Mouse (Mus musculus) limb, embryonic 10.5 days (tissue): ENCODE results near the gene Ctnnbl1. TPM values are rescaled to one million over a fixed set of nuclear protein-coding genes. Genes with fewer than 3 reads are reported as not detected.

Experiments
- DNase-seq: peaks from one replicate; pipeline ENCODE4 v3.0.0-alpha.2; 2017; ENCODE audit warnings: low spot score
- H3K27ac ChIP-seq: fragments of 300-500 bp; sonication (generic); 2 replicates; pipeline ENCODE4 v1.5.1; 2016; ENCODE audit warnings: mild to moderate bottlenecking
- H3K27me3 ChIP-seq: fragments of 300-500 bp; sonication (generic); 2 replicates; pipeline ENCODE4 v1.6.1; 2016; ENCODE audit warnings: low read depth, mild to moderate bottlenecking; ENCODE audit not compliant: poor library complexity, severe bottlenecking
- H3K36me3 ChIP-seq: fragments of 300-500 bp; sonication (generic); 2 replicates; pipeline ENCODE4 v1.6.1; 2016; ENCODE audit warnings: mild to moderate bottlenecking, moderate library complexity
- H3K4me1 ChIP-seq: fragments of 300-500 bp; sonication (generic); 2 replicates; pipeline ENCODE4 v1.6.1; 2016
- H3K4me3 ChIP-seq: fragments of 300-500 bp; sonication (generic); 2 replicates; pipeline ENCODE4 v1.5.1; 2016; ENCODE audit warnings: mild to moderate bottlenecking, moderate library complexity
- H3K9me3 ChIP-seq: fragments of 300-500 bp; sonication (generic); replicated peaks from 2 replicates; pipeline ENCODE4 v1.6.1; 2016; ENCODE audit warnings: mild to moderate bottlenecking
- WGBS: fragments of 180-500 bp; shearing (Covaris S2); methylation state at CpG from one replicate; pipeline ENCODE4 v1.1.7; 2016; 5-methylcytosine and 5-hydroxymethylcytosine counted together
- polyA plus RNA-seq: library from polyadenylated mRNA; unstranded; fragments of >200 nt; fragmentation: Nextera tagmentation; extraction: Ambion mirVana; gene quantifications from 2 replicates; pipeline ENCODE4 v1.2.1, GENCODE M21; 2016

Gene Ctnnbl1
- polyA plus RNA-seq, 1 experiment from 2014 or later, result 90.7 TPM

DNA sequence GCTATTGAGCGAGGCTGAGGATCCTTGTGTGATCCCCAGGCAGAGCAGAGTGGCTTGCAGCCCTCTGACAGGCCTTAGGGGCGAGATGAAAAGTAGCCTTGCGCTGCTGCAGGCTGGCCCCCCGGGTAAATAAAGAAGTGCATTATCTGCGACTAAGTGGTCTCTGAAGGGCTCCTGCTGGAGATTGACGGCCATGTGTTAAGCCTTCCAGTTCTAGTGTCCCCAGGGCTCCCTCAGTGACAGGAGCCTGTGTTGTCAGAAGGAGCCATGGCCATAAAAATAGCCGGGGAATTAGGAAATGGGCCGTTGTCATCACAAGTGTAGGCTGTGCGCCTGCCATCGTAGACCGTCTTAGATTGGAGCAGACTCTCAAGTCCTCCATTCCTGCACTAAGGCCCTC lies 144.7 kb downstream of the Ctnnbl1 start:
- H3K4me3 ChIP-seq, result no peak overlapping the region
- peaks cover 36% of the 10 kb centered on the region for H3K4me1 ChIP-seq
- H3K27ac ChIP-seq, result no peak overlapping the region
- no peak for DNase-seq
- no peaks in the 10 kb centered on the region for H3K27me3 ChIP-seq
- H3K36me3 ChIP-seq, result peaks cover 22% of the 10 kb centered on the region
- WGBS, result 18% methylated on average over 11 of the region's 11 CpGs
- no peaks in the 10 kb centered on the region for H3K9me3 ChIP-seq

DNA sequence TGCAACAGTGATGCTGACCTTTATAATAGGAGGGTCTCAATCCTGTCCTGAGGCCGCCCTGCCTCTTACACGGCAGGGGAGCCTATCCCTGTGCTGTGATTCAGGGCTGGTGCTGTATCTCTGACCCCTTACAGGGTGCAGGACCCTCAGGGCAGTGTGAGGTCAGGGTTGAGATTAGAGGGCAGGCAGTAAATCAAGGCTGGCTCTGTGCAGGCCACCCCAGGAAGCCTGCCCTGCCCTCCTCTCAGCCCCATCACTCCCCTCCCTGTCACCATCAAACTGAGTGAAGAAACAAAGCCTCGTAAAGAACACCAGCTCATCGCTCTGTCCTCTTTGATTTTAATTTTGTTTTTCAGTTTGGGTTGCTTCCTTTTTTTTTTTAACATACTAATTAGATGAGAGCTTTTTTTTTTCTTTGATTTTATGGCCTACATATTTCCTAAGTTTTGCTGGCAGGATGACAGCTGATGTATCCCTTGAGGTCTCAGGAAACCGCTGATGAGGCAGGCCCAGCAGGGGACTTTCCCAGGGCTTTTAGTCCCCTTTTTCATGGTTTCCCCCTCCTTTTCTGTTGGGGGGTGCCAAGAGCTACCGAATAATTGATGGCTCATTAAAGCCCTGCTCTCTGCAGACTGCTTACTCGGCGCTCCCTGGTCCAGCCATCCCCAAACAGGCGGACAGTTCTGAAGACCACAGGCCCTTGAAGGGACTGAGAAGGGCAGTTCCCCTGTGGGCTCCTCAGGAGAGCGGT lies 150.2 kb downstream of the Ctnnbl1 start:
- H3K36me3 ChIP-seq, result peaks cover 32% of the 10 kb centered on the region
- no peak for DNase-seq
- H3K27me3 ChIP-seq, result no peaks in the 10 kb centered on the region
- H3K9me3 ChIP-seq, result no peaks in the 10 kb centered on the region
- peaks cover 49% of the 10 kb centered on the region for H3K4me1 ChIP-seq
- 0 out of 2 replicates have a peak overlapping the region, but pooled peaks have one; percentile 10 for H3K27ac ChIP-seq
- no peak overlapping the region for H3K4me3 ChIP-seq
- WGBS, result 11% methylated on average over 10 of the region's 10 CpGs

DNA sequence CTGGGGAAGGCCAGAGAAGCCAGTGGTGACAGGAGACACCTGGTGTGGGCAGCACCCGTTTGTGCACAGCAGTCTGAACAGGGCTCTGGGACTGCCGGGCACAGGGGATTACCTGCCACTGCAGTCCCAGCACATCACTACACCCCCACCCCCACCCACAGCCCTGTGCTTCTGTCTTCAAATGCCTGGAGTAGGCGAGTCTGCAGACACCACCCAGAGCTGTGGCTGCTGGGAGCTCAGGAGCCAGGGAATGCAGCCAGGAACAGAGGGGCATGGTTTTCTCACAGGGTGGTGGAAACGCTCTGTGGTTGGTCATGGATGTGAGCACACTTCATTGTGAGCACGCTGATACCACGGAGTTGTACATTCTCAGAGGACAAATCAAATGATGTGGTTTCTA lies 154.0 kb downstream of the Ctnnbl1 start:
- peaks cover 14% of the 10 kb centered on the region for H3K36me3 ChIP-seq
- peaks cover 61% of the 10 kb centered on the region for H3K4me1 ChIP-seq
- H3K4me3 ChIP-seq, result no peak overlapping the region
- no peak overlapping the region for H3K27ac ChIP-seq
- DNase-seq, result no peak
- WGBS, result 90% methylated on average over 6 of the region's 6 CpGs
- no peaks in the 10 kb centered on the region for H3K27me3 ChIP-seq
- H3K9me3 ChIP-seq, result no peaks in the 10 kb centered on the region

DNA sequence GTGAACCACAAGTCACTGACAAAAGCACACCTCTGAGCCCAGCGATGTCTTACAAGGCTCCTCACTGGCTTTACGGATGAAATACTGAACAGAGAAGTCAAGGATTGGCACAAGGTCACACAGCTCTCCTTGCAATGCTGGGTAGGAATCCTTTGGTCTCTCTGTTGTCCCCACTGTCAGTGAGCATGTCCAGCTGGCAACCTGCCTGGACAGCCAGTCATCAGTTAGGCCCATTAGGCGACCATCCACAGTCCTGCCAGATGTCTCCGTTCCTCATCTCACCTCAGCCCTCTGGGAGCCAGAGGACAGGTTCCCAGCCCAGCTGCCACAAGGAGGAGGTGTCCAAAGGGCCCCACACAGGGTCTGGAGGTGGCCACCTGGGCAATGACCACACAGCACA lies 159.9 kb downstream of the Ctnnbl1 start:
- peaks cover 13% of the 10 kb centered on the region for H3K27me3 ChIP-seq
- H3K27ac ChIP-seq, result no peak overlapping the region
- H3K4me3 ChIP-seq, result no peak overlapping the region
- H3K36me3 ChIP-seq, result 0 out of 2 replicates have a peak, but pooled peaks cover 3% of the 10 kb centered on the region
- no peaks in the 10 kb centered on the region for H3K9me3 ChIP-seq
- DNase-seq, result no peak
- H3K4me1 ChIP-seq, result peaks cover 33% of the 10 kb centered on the region
- 81% methylated on average over 4 of the region's 4 CpGs for WGBS

DNA sequence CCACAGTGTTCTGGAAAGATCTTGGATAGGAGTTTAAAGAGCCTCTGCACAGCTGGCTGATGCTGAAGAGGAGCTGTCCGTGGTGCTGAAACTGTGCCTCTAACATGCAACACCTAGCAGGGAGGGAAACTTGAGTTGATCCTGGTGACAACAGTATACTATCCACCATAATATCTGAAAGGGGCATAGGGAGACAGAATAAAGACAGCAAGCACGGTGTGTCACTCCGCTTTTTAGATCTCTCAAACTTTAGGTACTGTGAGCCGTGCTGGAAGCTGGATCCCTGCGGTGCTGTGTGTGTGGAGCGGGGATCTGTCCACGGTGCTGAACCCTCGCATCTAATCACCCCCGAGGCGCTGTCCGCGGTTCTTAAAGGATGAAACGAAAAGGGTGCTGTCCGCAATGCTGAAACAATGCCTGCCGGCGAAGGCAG lies 176.0 kb downstream of the Ctnnbl1 start:
- WGBS, result 1% methylated on average over 16 of the region's 16 CpGs
- H3K4me1 ChIP-seq, result peaks cover 10% of the 10 kb centered on the region
- peaks cover 49% of the 10 kb centered on the region for H3K27me3 ChIP-seq
- no peak overlapping the region for H3K27ac ChIP-seq
- H3K9me3 ChIP-seq, result no peaks in the 10 kb centered on the region
- H3K36me3 ChIP-seq, result no peaks in the 10 kb centered on the region
- no peak overlapping the region for H3K4me3 ChIP-seq
- peak; percentile 95 for DNase-seq

DNA sequence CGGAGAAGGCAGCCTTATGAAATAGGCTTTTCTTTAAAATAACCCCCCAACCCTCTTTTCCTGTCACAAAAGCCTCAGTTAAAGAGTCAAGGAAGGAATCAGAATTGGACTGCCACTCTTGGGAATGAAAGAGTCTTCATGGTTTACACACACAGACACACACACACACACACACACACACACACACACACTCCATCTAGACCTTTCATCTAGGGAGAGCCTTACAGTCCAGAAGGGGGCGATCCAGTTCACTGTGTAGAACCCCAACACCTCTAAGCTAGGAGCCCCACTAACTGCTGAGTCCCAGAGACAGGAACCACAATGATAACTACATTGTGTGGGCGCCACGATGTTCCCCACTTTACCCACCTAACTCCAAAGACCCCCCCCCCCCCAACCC lies 176.5 kb downstream of the Ctnnbl1 start:
- Histone ChIP-seq H3K4me3 (no peak overlapping the region), H3K27me3 (peaks cover 54% of the 10 kb centered on the region), H3K4me1 (peaks cover 13% of the 10 kb centered on the region), H3K27ac (no peak overlapping the region), H3K9me3 (no peaks in the 10 kb centered on the region), H3K36me3 (no peaks in the 10 kb centered on the region)
- no peak for DNase-seq
- WGBS, result 5% methylated on average over 4 of the region's 4 CpGs

DNA sequence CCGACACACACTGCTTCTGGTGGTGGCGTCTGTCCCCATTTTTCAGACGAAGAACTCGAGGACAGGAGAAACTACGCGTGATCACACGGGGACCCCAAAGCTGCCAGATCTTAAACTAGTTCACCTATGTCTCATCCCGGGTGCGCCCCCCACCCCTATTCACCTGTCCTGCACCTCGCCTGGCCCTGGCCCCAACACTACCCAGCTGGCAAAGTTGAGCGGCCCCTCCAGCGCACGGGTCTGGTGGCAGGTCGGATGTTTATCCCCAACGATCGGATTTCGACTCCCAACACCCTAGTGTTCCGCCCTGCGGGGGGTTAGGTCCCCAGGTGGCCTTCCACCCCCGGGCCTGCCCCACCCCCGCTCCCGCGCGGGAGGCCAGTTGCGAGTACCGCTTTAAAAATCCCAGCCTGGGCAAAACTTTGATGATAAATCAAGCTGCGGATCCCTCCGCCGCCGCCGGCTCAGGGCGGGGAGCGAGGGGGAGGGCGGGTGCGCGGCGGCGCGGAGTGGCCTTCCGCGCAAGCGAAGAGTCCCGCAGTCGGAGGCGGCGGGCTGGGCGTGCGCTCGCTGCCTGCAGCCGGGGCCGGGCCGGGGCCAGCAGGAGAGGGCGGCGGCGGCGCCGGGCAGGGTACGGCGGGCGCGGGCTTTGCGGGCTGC lies 177.0 kb downstream of the Ctnnbl1 start, which contains the start of gene Vstm2l:
Gene Vstm2l (plus strand): TSS at position 549 of the 660 bp plus-strand sequence.
- peaks cover 58% of the 10 kb centered on the region for H3K27me3 ChIP-seq

DNA sequence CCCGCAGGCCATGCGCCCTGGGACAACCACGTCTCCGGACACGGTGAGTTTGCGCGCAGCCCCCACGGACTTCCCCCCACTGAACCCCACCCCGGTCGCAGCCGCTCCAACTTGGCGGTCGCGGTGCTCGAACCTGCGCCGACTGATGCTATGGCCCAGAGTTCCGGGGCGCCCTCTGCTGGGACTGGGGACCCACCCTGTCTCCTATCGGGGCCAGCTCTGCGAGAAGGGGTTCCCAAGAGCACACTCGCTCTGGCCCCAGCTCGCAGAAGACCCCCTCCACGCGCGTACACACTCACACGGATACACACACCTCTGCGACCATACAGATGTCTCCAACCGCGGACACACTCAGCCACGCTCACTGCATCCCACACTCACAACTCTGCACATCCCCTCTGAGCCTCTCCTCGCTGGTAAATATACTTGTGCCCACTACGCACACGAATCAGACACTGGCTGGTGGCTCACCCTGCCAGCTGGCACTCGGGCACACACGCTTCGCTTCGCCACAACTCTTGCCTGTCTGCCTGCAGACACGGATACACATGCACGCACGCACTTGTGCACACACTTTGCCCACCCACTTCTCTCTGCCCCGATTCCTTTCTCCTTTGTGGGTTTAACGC lies 177.8 kb downstream of the Ctnnbl1 start:
- H3K27ac ChIP-seq, result no peak overlapping the region

More for the DNA sequence above, 177.0 kb downstream of the Ctnnbl1 start, which contains the start of gene Vstm2l:
- Histone ChIP-seq H3K4me3 (peak within 1 kb of the TSS; percentile 46), H3K27ac (no peak within 1 kb of the TSS), H3K36me3 (no peaks in the 10 kb centered on the region), H3K4me1 (peaks cover 15% of the 10 kb centered on the region), H3K9me3 (no peaks in the 10 kb centered on the region)
- DNase-seq, result peak; percentile 53
- 3% methylated on average over 58 of the region's 62 CpGs for WGBS

DNA sequence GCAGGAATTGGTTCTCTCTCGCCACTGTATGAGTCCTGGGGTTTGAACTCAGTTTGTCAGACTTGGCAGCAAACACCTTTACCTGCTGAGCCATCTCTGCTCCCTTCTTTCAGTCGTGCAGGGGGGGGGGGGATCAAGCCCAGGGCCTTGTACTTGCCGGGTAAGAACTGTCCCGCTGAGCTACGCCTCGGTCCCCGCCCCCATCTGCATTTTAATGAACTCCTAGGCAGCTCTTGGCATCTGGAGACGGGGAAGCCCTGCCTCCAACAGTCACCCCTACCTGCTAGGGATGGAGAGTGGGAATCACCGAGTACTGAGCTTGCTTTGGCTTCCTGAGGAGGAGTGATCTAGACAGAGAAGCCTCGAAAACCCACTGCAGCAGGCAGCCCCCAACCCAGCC lies 181.3 kb downstream of the Ctnnbl1 start:
- Histone ChIP-seq H3K27ac (no peak overlapping the region), H3K9me3 (no peaks in the 10 kb centered on the region), H3K4me3 (no peak overlapping the region), H3K27me3 (peaks cover 97% of the 10 kb centered on the region), H3K4me1 (peaks cover 25% of the 10 kb centered on the region), H3K36me3 (no peaks in the 10 kb centered on the region)
- no peak for DNase-seq
- WGBS, result 7% methylated on average over 10 of the region's 10 CpGs

More for the DNA sequence above, 177.8 kb downstream of the Ctnnbl1 start:
- Histone ChIP-seq H3K36me3 (no peaks in the 10 kb centered on the region), H3K9me3 (no peaks in the 10 kb centered on the region), H3K27me3 (peaks cover 65% of the 10 kb centered on the region), H3K4me3 (peak overlapping the region; percentile 46), H3K4me1 (peaks cover 15% of the 10 kb centered on the region)
- DNase-seq, result no peak
- WGBS, result 40% methylated on average over 43 of the region's 43 CpGs

DNA sequence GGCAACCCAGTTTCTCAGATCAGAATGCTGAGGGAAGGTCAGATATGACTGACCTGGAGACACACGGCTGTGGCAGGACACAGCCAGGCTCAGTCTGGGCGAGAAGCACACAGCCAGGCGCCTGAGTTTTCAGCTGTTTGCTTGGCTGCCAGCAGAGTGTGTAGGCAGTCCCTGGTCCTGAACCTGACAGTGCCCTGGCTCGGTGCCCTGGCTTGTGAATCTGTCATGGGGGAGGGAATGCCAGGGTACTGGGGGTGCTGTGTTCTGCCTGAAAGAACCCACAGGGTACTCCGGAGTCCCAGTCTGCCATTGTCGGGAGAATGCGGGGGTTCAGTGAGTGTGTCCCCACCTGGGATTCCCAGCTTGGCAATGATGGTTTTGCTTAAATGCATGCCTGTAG lies 184.3 kb downstream of the Ctnnbl1 start:
- Histone ChIP-seq H3K27me3 (peaks cover 91% of the 10 kb centered on the region), H3K9me3 (no peaks in the 10 kb centered on the region), H3K36me3 (no peaks in the 10 kb centered on the region), H3K4me3 (no peak overlapping the region), H3K4me1 (peaks cover 23% of the 10 kb centered on the region), H3K27ac (no peak overlapping the region)
- WGBS, result 76% methylated on average over 7 of the region's 7 CpGs
- no peak for DNase-seq

DNA sequence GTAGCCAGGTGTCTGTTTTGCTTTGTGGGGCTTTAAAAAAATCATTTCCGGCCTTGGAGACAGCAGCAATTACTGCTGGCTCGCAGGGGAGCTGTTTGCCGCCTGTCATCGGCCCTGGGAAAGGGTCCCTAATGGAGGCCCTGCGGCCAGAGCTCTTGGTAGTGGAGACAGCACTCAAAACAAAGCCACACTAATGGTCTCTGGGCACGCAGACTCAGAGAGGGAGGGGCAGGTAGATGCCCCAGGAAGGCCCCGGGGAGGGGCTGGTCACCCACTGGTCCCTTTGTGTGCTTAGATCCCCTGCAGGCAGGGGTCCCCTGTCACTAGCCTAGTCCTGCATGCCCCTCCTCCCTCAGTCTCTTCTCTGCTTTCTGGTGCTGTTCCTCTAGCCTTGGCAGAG lies 186.2 kb downstream of the Ctnnbl1 start:
- Histone ChIP-seq H3K4me3 (no peak overlapping the region), H3K36me3 (no peaks in the 10 kb centered on the region), H3K4me1 (peaks cover 37% of the 10 kb centered on the region), H3K9me3 (no peaks in the 10 kb centered on the region), H3K27me3 (peaks cover 88% of the 10 kb centered on the region), H3K27ac (peak overlapping the region; percentile 66)
- 2% methylated on average over 7 of the region's 7 CpGs for WGBS
- DNase-seq, result peak; percentile 43

DNA sequence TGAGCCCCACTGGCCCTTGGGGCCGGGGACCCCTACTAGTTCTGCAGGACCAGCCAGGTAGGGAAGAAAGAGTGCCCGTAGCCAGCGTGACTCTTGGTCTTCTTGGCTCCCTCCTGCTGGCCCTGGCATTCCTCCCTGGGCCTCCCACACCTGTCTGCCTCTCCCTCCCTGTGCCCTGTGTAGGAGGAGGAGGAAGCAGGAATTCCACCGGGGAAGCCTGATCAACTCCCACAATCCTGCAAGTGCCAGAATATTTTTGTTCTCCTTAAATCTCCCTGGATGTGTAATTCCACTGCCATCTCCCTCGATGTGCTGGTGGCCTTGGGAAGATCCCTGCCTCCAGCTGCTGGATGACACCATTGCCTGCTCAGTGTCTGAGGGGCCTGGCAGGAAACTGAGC lies 187.3 kb downstream of the Ctnnbl1 start:
- WGBS, result 72% methylated on average over 5 of the region's 5 CpGs
- no peaks in the 10 kb centered on the region for H3K9me3 ChIP-seq
- H3K36me3 ChIP-seq, result no peaks in the 10 kb centered on the region
- H3K4me3 ChIP-seq, result no peak overlapping the region
- DNase-seq, result no peak
- H3K4me1 ChIP-seq, result peaks cover 38% of the 10 kb centered on the region
- peaks cover 81% of the 10 kb centered on the region for H3K27me3 ChIP-seq
- H3K27ac ChIP-seq, result no peak overlapping the region

DNA sequence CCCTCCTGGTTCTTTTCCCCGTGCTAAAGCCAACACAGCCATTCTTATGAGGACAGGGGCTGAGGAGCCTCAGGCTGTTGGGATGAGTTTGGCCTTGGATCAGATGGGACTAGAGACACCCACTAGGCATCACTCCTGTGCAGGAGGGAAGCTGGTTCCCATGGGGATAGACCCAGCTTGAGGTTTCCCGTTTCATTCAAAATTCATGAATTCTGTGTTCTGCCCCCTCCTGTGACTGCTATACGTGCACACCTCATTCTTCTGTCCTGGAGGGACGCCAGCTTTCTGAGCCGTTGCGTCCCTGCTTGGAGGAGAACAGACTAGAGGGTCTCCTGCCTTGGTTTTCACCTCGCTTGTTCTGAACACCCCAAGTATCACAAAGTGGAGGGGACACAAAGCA lies 189.3 kb downstream of the Ctnnbl1 start:
- peaks cover 62% of the 10 kb centered on the region for H3K27me3 ChIP-seq
- WGBS, result 82% methylated on average over 7 of the region's 7 CpGs
- no peaks in the 10 kb centered on the region for H3K36me3 ChIP-seq
- DNase-seq, result no peak
- H3K9me3 ChIP-seq, result no peaks in the 10 kb centered on the region
- H3K4me3 ChIP-seq, result no peak overlapping the region
- no peak overlapping the region for H3K27ac ChIP-seq
- peaks cover 45% of the 10 kb centered on the region for H3K4me1 ChIP-seq
